Mouse (Mus musculus): ENCODE measurements around the gene Fggy. TPM values are rescaled to one million over a fixed set of nuclear protein-coding genes. Genes with fewer than 3 reads are reported as not detected.

The Fggy gene
- total and polyA plus RNA-seq, 3 experiments: not detected

DNA sequence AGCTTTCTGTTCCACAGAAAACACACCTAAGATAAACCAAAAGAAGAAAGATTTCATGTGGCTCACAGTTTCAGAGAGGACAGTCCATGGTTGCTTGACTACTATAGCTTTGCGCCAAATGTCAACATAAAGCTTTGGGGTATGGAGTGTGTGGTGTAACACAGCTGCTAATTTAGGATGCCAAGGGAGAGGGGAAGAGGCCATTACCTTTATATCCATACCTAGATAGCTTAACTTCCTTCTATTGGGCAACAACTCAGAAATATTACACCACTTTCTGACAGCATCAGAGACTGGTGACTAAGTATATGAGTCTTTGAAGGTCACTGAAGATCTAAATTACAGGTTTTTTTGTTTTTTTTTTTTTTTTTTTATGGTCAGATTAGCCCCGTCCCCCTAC, 169.1 kb downstream of the Fggy start:
- no peaks in the 10 kb centered on the region for H3K4me1 ChIP-seq (ENCODE audit: control insufficient read depth in 1 of 2, insufficient read depth in 2 of 2, low read length in 2 of 2)
- H3K9ac ChIP-seq (ENCODE audit: control insufficient read depth, low read depth, low read length, poor library complexity, severe bottlenecking): no peak overlapping the region
- DNase-seq (ENCODE audit: low read depth, low spot score): no peak
- TF ChIP-seq ZC3H11A (IDR thresholded peaks at IDR 0.05; ENCODE audit: low read depth, low read length): no peak
- TF ChIP-seq SIN3A (IDR thresholded peaks at IDR 0.05; ENCODE audit: low read length): no peak
- TF ChIP-seq ZKSCAN1 (IDR thresholded peaks at IDR 0.05; ENCODE audit: low read depth, low read length): no peak
- TF ChIP-seq BHLHE40 (IDR thresholded peaks at IDR 0.05; ENCODE audit: borderline replicate concordance, low read depth, low read length): no peak
- TF ChIP-seq ETS1 (IDR thresholded peaks at IDR 0.05; ENCODE audit: low read depth, low read length): no peak
- TF ChIP-seq NRF1 (IDR thresholded peaks at IDR 0.05; ENCODE audit: insufficient read depth, low read depth, low read length, poor library complexity, severe bottlenecking): no peak
- no peak for TF ChIP-seq CTCF (IDR thresholded peaks at IDR 0.05 in 2 of 3, conservative IDR thresholded peaks at IDR 0.05 in 1 of 3; ENCODE audit: control insufficient read depth in 1 of 3, insufficient read depth in 1 of 3, low read depth in 2 of 3, low read length in 3 of 3, poor library complexity in 1 of 3, severe bottlenecking in 1 of 3)
- TF ChIP-seq POLR2AphosphoS5 (IDR thresholded peaks at IDR 0.05; ENCODE audit: borderline replicate concordance, low read depth, low read length): no peak
- no peak overlapping the region for H3K4me3 ChIP-seq (ENCODE audit: control insufficient read depth in 1 of 2, insufficient read depth in 1 of 2, low read depth in 2 of 2, low read length in 2 of 2)
- no peaks in the 10 kb centered on the region for H3K36me3 ChIP-seq (ENCODE audit: control insufficient read depth in 1 of 2, insufficient read depth in 2 of 2, low read length in 2 of 2)
- H3K79me2 ChIP-seq (ENCODE audit: control insufficient read depth, insufficient read depth, low read length, poor library complexity): no peaks in the 10 kb centered on the region
- no peak overlapping the region for H3K27ac ChIP-seq (ENCODE audit: control insufficient read depth, low read depth, low read length)
- no peaks in the 10 kb centered on the region for H3K9me3 ChIP-seq (replicated peaks; ENCODE audit: insufficient read depth, low read length)
- no peaks in the 10 kb centered on the region for H3K27me3 ChIP-seq (ENCODE audit: control insufficient read depth in 1 of 2, insufficient read depth in 2 of 2, low read length in 2 of 2)

DNA sequence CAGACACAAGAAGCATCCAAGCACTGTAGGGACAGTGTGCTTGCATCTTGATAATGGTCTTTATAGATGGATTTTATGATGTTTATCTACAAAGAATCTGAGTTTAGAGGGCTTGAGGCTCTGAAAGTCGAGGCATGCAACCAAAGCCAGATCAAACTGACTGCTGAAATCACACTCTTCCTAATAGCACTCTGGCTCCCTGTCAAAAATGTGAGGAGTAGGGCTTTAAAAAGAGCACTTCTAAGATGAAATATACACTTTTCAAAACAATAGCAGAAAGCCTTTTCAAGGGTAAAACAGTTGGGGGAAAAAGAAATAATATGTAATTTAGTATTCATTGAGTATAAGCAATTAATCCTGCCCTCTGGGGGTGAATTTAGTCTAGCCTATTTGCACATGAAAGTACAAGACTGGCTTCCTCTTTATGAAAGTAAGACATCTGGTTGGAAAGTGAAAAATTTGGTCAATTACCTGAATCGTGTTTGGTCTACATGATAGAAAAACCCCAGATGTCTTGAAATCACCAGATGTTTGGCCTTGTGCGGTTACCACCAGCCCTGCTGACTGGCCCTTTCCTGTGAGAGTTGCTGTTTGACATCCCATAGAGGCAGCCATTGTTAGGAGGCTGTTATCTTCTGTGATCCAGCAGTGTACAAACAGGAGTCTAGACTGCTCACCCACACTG, 172.0 kb downstream of the Fggy start:
- Histone ChIP-seq H3K4me1 (ENCODE audit: control insufficient read depth in 1 of 2, insufficient read depth in 2 of 2, low read length in 2 of 2) (no peaks in the 10 kb centered on the region), H3K4me3 (ENCODE audit: control insufficient read depth in 1 of 2, insufficient read depth in 1 of 2, low read depth in 2 of 2, low read length in 2 of 2) (no peak overlapping the region), H3K27ac (ENCODE audit: control insufficient read depth, low read depth, low read length) (no peak overlapping the region), H3K27me3 (ENCODE audit: control insufficient read depth in 1 of 2, insufficient read depth in 2 of 2, low read length in 2 of 2) (no peaks in the 10 kb centered on the region), H3K9me3 (replicated peaks; ENCODE audit: insufficient read depth, low read length) (no peaks in the 10 kb centered on the region), H3K36me3 (ENCODE audit: control insufficient read depth in 1 of 2, insufficient read depth in 2 of 2, low read length in 2 of 2) (no peaks in the 10 kb centered on the region), H3K9ac (ENCODE audit: control insufficient read depth, low read depth, low read length, poor library complexity, severe bottlenecking) (no peak overlapping the region), H3K79me2 (ENCODE audit: control insufficient read depth, insufficient read depth, low read length, poor library complexity) (no peaks in the 10 kb centered on the region)
- no peak for TF ChIP-seq ZNF384 (IDR thresholded peaks at IDR 0.05; ENCODE audit: low read depth, low read length)
- TF ChIP-seq JUND (IDR thresholded peaks at IDR 0.05; ENCODE audit: low read depth, low read length): no peak
- no peak for TF ChIP-seq MAX (IDR thresholded peaks at IDR 0.05; ENCODE audit: low read length)
- TF ChIP-seq SMC3 (IDR thresholded peaks at IDR 0.05; ENCODE audit: low read depth, low read length): no peak
- no peak for TF ChIP-seq GATA1 (IDR thresholded peaks at IDR 0.05; ENCODE audit: low read depth, low read length)
- TF ChIP-seq EP300 (IDR thresholded peaks at IDR 0.05; ENCODE audit: low read depth in 1 of 2, low read length in 2 of 2): no peak
- no peak for TF ChIP-seq GABPA (IDR thresholded peaks at IDR 0.05; ENCODE audit: low read depth, low read length)
- no peak for TF ChIP-seq POLR2A (IDR thresholded peaks at IDR 0.05; ENCODE audit: control insufficient read depth in 1 of 2, insufficient read depth in 1 of 2, low read depth in 1 of 2, low read length in 2 of 2, poor library complexity in 1 of 2)
- TF ChIP-seq ZKSCAN1 (IDR thresholded peaks at IDR 0.05; ENCODE audit: low read depth, low read length): no peak
- no peak for TF ChIP-seq ELF1 (IDR thresholded peaks at IDR 0.05; ENCODE audit: low read depth, low read length)
- no peak for TF ChIP-seq SIN3A (IDR thresholded peaks at IDR 0.05; ENCODE audit: low read length)
- TF ChIP-seq CTCF (IDR thresholded peaks at IDR 0.05 in 2 of 3, conservative IDR thresholded peaks at IDR 0.05 in 1 of 3; ENCODE audit: control insufficient read depth in 1 of 3, insufficient read depth in 1 of 3, low read depth in 2 of 3, low read length in 3 of 3, poor library complexity in 1 of 3, severe bottlenecking in 1 of 3): no peak
- no peak for TF ChIP-seq USF1 (IDR thresholded peaks at IDR 0.05; ENCODE audit: low read depth, low read length)
- no peak for TF ChIP-seq ZC3H11A (IDR thresholded peaks at IDR 0.05; ENCODE audit: low read depth, low read length)
- TF ChIP-seq CHD2 (IDR thresholded peaks at IDR 0.05; ENCODE audit: low read length): no peak
- no peak for DNase-seq (ENCODE audit: low read depth, low spot score)
